Mouse (Mus musculus): ENCODE measurements around the gene Chchd3. TPM values are rescaled to one million over a fixed set of nuclear protein-coding genes. Genes with fewer than 3 reads are reported as not detected.

The Chchd3 gene
- polyA plus RNA-seq, 1 experiment from 2014 or later, result 113 TPM

DNA sequence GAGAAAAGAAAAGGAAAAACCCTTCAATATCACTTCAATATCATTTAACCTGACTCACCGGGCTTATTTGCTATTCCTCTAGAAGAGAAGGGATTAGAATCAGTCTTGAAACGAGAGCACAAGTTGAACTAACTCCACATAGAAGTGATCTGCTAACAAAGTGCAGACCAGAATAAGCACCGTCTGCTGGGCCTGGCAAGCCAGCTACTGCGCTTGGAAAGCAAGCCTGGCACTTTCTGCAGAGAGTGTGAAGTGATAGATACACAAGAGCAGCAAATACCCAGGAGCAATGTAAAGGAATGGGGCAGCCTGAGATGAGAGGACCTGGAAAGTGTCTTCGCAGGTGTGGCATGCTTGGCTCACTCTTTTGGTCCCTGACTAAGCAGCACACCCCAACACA is 181.5 kb downstream of the Chchd3 start:
- no peak for ATAC-seq (ENCODE audit: insufficient read depth, low FRiP score)
- H3K9ac ChIP-seq (ENCODE audit: low read length), result no peak overlapping the region
- no peaks in the 10 kb centered on the region for H3K36me3 ChIP-seq (ENCODE audit: control insufficient read depth, insufficient read depth, low read length)
- H3K4me1 ChIP-seq (ENCODE audit: control insufficient read depth, insufficient read depth, low read length), result no peaks in the 10 kb centered on the region
- H3K4me2 ChIP-seq (ENCODE audit: low read depth, low read length), result no peak overlapping the region
- 74% methylated on average over 5 of the region's 5 CpGs for WGBS
- H3K4me3 ChIP-seq (replicated peaks; ENCODE audit: low read length), result no peak overlapping the region
- no peak overlapping the region for H3K27ac ChIP-seq (ENCODE audit: low read length)
- H3K9me3 ChIP-seq (replicated peaks; ENCODE audit: control insufficient read depth, low read length), result no peaks in the 10 kb centered on the region
- no peaks in the 10 kb centered on the region for H3K27me3 ChIP-seq (ENCODE audit: control insufficient read depth, insufficient read depth, low read length)

DNA sequence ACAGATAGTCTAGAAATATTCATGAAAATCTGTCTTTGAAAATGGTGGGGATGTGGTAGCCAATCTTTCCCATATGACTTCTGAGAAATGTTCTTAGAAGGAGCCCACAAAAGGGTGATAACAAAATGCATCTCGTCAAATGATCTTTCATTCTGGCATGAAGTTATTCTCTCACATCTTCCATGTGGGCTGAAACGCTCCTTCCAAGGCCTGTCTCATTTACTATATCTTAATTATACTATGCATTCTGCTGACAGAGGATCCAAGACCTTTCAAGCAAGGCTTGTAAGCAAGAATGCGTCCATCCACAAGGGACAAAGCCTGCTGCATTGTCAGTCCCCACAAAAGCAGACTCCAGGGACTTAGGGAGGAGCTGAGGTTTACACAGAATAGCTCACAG is 185.9 kb downstream of the Chchd3 start:
- no peak overlapping the region for H3K27ac ChIP-seq (ENCODE audit: low read length)
- ATAC-seq (ENCODE audit: insufficient read depth, low FRiP score), result no peak
- no peaks in the 10 kb centered on the region for H3K9me3 ChIP-seq (replicated peaks; ENCODE audit: control insufficient read depth, low read length)
- no peaks in the 10 kb centered on the region; the same call in 1 of the 2 replicates for H3K4me1 ChIP-seq (ENCODE audit: control insufficient read depth, insufficient read depth, low read length)
- no peaks in the 10 kb centered on the region for H3K36me3 ChIP-seq (ENCODE audit: control insufficient read depth, insufficient read depth, low read length)
- H3K27me3 ChIP-seq (ENCODE audit: control insufficient read depth, insufficient read depth, low read length), result no peaks in the 10 kb centered on the region
- 78% methylated on average over 3 of the region's 3 CpGs for WGBS
- no peak overlapping the region for H3K4me3 ChIP-seq (replicated peaks; ENCODE audit: low read length)
- no peak overlapping the region for H3K4me2 ChIP-seq (ENCODE audit: low read depth, low read length)
- H3K9ac ChIP-seq (ENCODE audit: low read length), result no peak overlapping the region

DNA sequence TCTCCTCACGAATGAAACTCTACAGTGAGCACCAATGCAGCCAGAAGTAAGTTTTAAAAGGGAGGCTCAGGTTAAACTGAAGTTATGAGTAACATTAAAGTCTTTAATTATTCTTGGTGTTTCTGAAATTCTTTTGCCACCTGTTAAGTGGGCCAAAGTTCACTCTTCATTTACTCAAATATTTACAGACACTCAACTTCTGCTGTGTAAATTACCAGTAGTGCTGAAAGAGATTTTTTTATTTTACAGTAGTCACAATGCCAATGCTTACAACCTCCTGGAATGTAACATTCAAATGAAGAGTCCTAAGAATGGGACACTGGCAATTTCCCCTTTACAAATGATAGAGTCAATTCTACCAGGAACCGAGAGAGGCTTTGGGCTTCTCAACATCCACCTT is 187.3 kb downstream of the Chchd3 start:
- no peak for ATAC-seq (ENCODE audit: insufficient read depth, low FRiP score)

DNA sequence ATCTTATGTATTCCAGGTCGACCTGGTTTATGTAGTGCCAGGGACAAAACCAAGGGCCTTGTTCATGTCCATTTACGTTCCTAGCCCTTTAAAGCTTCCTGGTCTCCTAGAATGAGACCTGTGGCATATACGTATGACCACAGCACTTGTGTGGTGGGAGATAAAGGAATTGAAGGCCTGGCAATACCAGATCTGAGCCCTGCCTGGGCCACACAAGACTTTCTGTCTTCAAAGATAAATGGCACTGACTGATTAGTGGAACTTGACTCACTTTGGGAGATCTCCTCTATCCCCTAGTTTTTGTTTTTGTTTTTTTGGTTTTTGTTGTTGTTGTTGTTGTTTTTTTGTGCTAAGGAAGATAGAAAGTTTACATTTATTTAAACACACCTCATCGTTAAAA is 209.1 kb downstream of the Chchd3 start:
- H3K36me3 ChIP-seq (ENCODE audit: control insufficient read depth, insufficient read depth, low read length), result no peaks in the 10 kb centered on the region

More for the DNA sequence above, 187.3 kb downstream of the Chchd3 start:
- no peak overlapping the region for H3K4me2 ChIP-seq (ENCODE audit: low read depth, low read length)
- no peaks in the 10 kb centered on the region for H3K9me3 ChIP-seq (replicated peaks; ENCODE audit: control insufficient read depth, low read length)
- no peak overlapping the region for H3K9ac ChIP-seq (ENCODE audit: low read length)
- H3K36me3 ChIP-seq (ENCODE audit: control insufficient read depth, insufficient read depth, low read length), result no peaks in the 10 kb centered on the region
- no peaks in the 10 kb centered on the region for H3K27me3 ChIP-seq (ENCODE audit: control insufficient read depth, insufficient read depth, low read length)
- 82% methylated on average over 2 of the region's 2 CpGs for WGBS
- no peaks in the 10 kb centered on the region; the same call in 1 of the 2 replicates for H3K4me1 ChIP-seq (ENCODE audit: control insufficient read depth, insufficient read depth, low read length)
- H3K27ac ChIP-seq (ENCODE audit: low read length), result no peak overlapping the region
- H3K4me3 ChIP-seq (replicated peaks; ENCODE audit: low read length), result no peak overlapping the region

DNA sequence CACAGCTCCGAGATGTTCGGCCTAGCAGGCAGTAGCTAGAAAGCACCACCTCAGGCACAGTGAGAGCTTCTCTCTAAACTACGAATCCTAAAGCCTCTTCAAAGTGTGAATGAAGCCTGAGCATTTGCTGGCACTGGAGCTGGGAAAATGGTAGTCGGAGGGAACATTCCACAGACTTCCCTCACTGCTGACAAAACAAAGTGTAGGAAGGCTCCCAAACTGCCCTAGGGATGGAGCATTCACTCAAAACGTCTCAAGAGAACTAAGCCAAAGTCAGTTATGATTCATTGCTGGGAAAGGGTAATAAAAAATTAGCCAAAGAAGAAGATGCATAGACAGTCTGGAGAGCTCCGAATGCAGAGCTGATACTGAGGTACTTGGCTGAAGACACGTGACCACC is 211.1 kb downstream of the Chchd3 start:
- no peaks in the 10 kb centered on the region for H3K9me3 ChIP-seq (replicated peaks; ENCODE audit: control insufficient read depth, low read length)
- no peak overlapping the region for H3K4me3 ChIP-seq (replicated peaks; ENCODE audit: low read length)
- H3K27ac ChIP-seq (ENCODE audit: low read length), result no peak overlapping the region
- 83% methylated on average over 7 of the region's 7 CpGs for whole genome bisulfite sequencing
- H3K4me2 ChIP-seq (ENCODE audit: low read depth, low read length), result no peak overlapping the region
- no peaks in the 10 kb centered on the region; the same call in 1 of the 2 replicates for H3K4me1 ChIP-seq (ENCODE audit: control insufficient read depth, insufficient read depth, low read length)
- H3K9ac ChIP-seq (ENCODE audit: low read length), result no peak overlapping the region
- no peak for ATAC-seq (ENCODE audit: insufficient read depth, low FRiP score)
- no peaks in the 10 kb centered on the region for H3K36me3 ChIP-seq (ENCODE audit: control insufficient read depth, insufficient read depth, low read length)
- H3K27me3 ChIP-seq (ENCODE audit: control insufficient read depth, insufficient read depth, low read length), result no peaks in the 10 kb centered on the region

More for the DNA sequence above, 209.1 kb downstream of the Chchd3 start:
- Histone ChIP-seq H3K27ac (ENCODE audit: low read length) (no peak overlapping the region), H3K4me1 (ENCODE audit: control insufficient read depth, insufficient read depth, low read length) (no peaks in the 10 kb centered on the region), H3K4me2 (ENCODE audit: low read depth, low read length) (no peak overlapping the region), H3K27me3 (ENCODE audit: control insufficient read depth, insufficient read depth, low read length) (no peaks in the 10 kb centered on the region), H3K4me3 (replicated peaks; ENCODE audit: low read length) (no peak overlapping the region), H3K9me3 (replicated peaks; ENCODE audit: control insufficient read depth, low read length) (no peaks in the 10 kb centered on the region), H3K9ac (ENCODE audit: low read length) (no peak overlapping the region)
- ATAC-seq (ENCODE audit: insufficient read depth, low FRiP score), result no peak; the same call in 1 of the 2 replicates
- WGBS, result 84% methylated on average over 4 of the region's 4 CpGs

DNA sequence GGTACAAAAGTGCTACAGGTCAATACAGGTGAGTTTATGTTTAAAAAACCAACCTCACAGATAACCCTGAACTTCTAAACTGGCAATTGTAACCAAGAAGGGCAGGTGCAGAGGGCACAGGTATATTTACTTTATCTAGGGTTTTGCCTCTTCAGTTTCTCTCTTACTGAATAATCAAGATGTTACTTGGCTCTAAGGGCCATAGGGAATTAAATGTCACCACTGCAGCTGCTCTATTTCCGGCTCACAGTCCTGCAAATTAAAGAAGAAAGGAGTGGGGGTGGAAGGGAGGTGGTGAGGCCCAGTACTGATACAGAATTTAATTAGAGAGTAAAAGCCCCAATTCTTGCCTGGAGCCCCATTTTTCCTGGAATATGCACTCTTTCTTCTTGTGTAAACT is 214.6 kb downstream of the Chchd3 start:
- H3K4me1 ChIP-seq (ENCODE audit: control insufficient read depth, insufficient read depth, low read length), result no peaks in the 10 kb centered on the region; the same call in 1 of the 2 replicates
- H3K4me3 ChIP-seq (replicated peaks; ENCODE audit: low read length), result no peak overlapping the region
- no peaks in the 10 kb centered on the region for H3K27me3 ChIP-seq (ENCODE audit: control insufficient read depth, insufficient read depth, low read length)
- no peak overlapping the region for H3K27ac ChIP-seq (ENCODE audit: low read length)
- no peak overlapping the region for H3K9ac ChIP-seq (ENCODE audit: low read length)
- 28% methylated on average over 1 of the region's 1 CpGs for WGBS
- H3K36me3 ChIP-seq (ENCODE audit: control insufficient read depth, insufficient read depth, low read length), result no peaks in the 10 kb centered on the region
- no peak for ATAC-seq (ENCODE audit: insufficient read depth, low FRiP score)
- H3K4me2 ChIP-seq (ENCODE audit: low read depth, low read length), result no peak overlapping the region
- H3K9me3 ChIP-seq (replicated peaks; ENCODE audit: control insufficient read depth, low read length), result no peaks in the 10 kb centered on the region

DNA sequence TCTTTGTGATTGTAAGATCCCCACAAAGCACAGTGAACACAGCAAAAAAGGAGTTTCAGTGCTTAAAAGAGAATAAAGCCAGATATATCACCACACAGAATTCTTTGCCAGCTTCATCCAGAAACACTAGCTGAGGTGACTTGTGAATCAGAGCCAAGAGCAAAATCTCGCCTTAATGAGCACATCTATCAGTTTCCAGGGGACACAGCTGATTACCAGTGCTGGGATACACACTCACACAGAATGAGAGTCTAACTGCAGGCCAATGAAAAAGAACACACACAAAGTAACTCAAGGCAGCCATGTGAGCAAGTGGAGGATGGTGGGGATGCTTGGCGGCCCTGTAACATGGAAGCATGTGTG is 222.1 kb downstream of the Chchd3 start:
- no peak overlapping the region for H3K4me3 ChIP-seq (replicated peaks; ENCODE audit: low read length)
- H3K9me3 ChIP-seq (replicated peaks; ENCODE audit: control insufficient read depth, low read length), result no peaks in the 10 kb centered on the region
- no peak overlapping the region for H3K4me2 ChIP-seq (ENCODE audit: low read depth, low read length)
- WGBS, result 75% methylated on average over 2 of the region's 2 CpGs
- H3K27ac ChIP-seq (ENCODE audit: low read length), result no peak overlapping the region
- H3K4me1 ChIP-seq (ENCODE audit: control insufficient read depth, insufficient read depth, low read length), result no peaks in the 10 kb centered on the region
- no peaks in the 10 kb centered on the region for H3K36me3 ChIP-seq (ENCODE audit: control insufficient read depth, insufficient read depth, low read length)
- H3K27me3 ChIP-seq (ENCODE audit: control insufficient read depth, insufficient read depth, low read length), result no peaks in the 10 kb centered on the region
- ATAC-seq (ENCODE audit: insufficient read depth, low FRiP score), result no peak
- no peak overlapping the region for H3K9ac ChIP-seq (ENCODE audit: low read length)

DNA sequence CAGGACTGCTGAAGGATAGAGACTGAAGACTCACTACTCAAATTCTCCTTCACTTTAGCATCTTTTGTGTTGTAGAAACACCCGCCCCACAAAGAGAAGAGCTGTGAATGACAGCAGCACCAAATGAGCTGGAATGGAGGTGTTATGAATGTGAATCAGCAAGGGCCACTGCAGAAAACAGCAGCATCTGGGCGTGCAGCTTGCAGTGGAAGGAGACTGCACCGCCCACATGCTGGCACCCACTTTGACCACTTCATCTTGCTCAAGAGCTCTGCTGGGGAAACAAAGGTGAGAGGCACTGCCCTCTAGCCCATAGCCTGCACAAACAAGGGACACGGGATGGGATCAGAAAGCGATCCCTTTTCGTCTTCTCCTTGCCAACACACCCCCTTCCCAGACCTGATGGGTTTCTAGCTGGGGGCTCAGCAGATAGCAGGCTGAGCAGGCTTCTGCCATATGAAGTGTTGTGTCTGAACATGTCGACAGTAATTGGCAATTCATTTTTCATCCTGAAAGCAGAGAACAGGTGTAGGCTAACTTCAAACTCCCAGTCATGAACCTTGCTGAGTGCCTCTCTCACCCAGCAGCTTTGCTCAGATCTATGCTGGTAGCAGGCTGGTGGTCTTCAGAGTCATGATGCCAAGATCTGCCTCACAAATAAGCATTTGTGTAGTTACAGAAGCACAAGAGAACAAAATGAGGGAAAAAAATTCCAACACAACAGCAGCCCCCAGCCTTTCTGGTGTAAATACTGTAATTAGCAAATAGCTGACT is 222.7 kb downstream of the Chchd3 start:
- H3K36me3 ChIP-seq (ENCODE audit: control insufficient read depth, insufficient read depth, low read length), result no peaks in the 10 kb centered on the region
- no peaks in the 10 kb centered on the region for H3K4me1 ChIP-seq (ENCODE audit: control insufficient read depth, insufficient read depth, low read length)
- no peak overlapping the region for H3K9ac ChIP-seq (ENCODE audit: low read length)
- ATAC-seq (ENCODE audit: insufficient read depth, low FRiP score), result no peak
- no peak overlapping the region for H3K4me2 ChIP-seq (ENCODE audit: low read depth, low read length)
- H3K27me3 ChIP-seq (ENCODE audit: control insufficient read depth, insufficient read depth, low read length), result no peaks in the 10 kb centered on the region
- no peak overlapping the region for H3K27ac ChIP-seq (ENCODE audit: low read length)
- WGBS, result 65% methylated on average over 7 of the region's 7 CpGs
- no peaks in the 10 kb centered on the region for H3K9me3 ChIP-seq (replicated peaks; ENCODE audit: control insufficient read depth, low read length)
- no peak overlapping the region for H3K4me3 ChIP-seq (replicated peaks; ENCODE audit: low read length)

DNA sequence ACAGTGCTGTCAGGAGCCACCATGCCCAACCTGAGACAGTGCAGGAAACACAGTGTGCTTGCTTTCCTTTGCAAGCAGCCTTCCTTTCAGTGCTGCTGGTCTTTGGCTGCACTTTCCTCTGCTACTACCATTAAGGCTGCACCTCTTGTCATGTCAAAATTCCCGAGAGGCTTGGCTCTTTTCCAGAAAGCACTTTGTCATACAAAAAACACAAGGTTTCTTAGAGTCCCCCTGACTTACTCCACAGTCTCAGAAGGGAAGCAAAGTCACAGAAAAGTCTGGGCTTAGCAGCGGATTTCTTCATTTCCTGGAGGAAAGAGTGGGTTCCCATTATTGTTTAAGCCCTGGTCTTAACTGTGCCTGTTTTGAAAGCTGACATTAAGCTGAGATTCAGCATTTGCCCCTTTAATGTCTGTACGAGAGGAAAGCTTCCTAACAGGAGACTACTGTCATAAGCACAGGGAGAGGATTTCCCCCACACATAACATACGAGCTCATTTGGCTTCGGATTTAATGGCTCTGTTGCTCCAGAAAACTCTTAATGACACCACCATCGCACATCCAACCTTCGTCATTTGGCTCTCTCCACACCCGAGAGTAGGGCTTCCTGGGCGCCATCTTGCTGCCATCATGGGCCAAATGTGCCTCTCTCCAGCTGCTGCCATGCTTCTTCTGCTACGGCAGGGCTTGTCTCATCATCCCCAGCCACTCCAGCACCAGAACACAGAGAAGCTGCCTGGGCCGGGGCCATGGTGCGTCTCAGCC is 236.0 kb downstream of the Chchd3 start:
- H3K4me3 ChIP-seq (replicated peaks; ENCODE audit: low read length), result no peak overlapping the region
- no peak overlapping the region for H3K4me2 ChIP-seq (ENCODE audit: low read depth, low read length)
- 59% methylated on average over 12 of the region's 12 CpGs for WGBS
- H3K9me3 ChIP-seq (replicated peaks; ENCODE audit: control insufficient read depth, low read length), result no peaks in the 10 kb centered on the region
- H3K27me3 ChIP-seq (ENCODE audit: control insufficient read depth, insufficient read depth, low read length), result no peaks in the 10 kb centered on the region
- no peak overlapping the region for H3K9ac ChIP-seq (ENCODE audit: low read length)
- no peak for ATAC-seq (ENCODE audit: insufficient read depth, low FRiP score)
- H3K36me3 ChIP-seq (ENCODE audit: control insufficient read depth, insufficient read depth, low read length), result no peaks in the 10 kb centered on the region
- H3K27ac ChIP-seq (ENCODE audit: low read length), result no peak overlapping the region
- no peaks in the 10 kb centered on the region for H3K4me1 ChIP-seq (ENCODE audit: control insufficient read depth, insufficient read depth, low read length)
